Mouse (Mus musculus) thymus, postnatal 14 days (tissue): ENCODE measurements around the gene Slc27a2.
A peak's percentile ranks its signal among the peaks of the same experiment; 100 is the strongest.
"Not testable (repeated sequence)": the region's sequence is repeated elsewhere in the genome, so short reads cannot be mapped to it uniquely, and the experiment has no call there.

Source experiments
- DNase-seq: peaks from one replicate; pipeline ENCODE4 v3.0.0; 2021

The Slc27a2 gene

GRCm38 (mm10) chr2:126552357-126553290 lies at the start of gene Slc27a2:
Gene Slc27a2 (plus strand): TSS chr2:126552407.
- DNase-seq, result peak; percentile 70

- DNase-seq, result no peak
Measured at GRCm38 (mm10) chr2:126505156-126505555, 47.1 kb upstream of the Slc27a2 start.

- no peak for DNase-seq
Measured at GRCm38 (mm10) chr2:126507477-126507876, 44.7 kb upstream of the Slc27a2 start.

- DNase-seq, result no peak
Measured at GRCm38 (mm10) chr2:126508228-126508627, 44.0 kb upstream of the Slc27a2 start.

GRCm38 (mm10) chr2:126515069-126515826 lies 37.0 kb upstream of the Slc27a2 start:
- DNase-seq, result no peak

- DNase-seq, result no peak
Measured at GRCm38 (mm10) chr2:126519872-126520581, 32.2 kb upstream of the Slc27a2 start.

- no peak for DNase-seq
Measured at GRCm38 (mm10) chr2:126520828-126521227, 31.4 kb upstream of the Slc27a2 start.

- no peak for DNase-seq
Measured at GRCm38 (mm10) chr2:126521471-126521870, 30.7 kb upstream of the Slc27a2 start.

GRCm38 (mm10) chr2:126522056-126522455 lies 30.2 kb upstream of the Slc27a2 start:
- DNase-seq, result no peak

GRCm38 (mm10) chr2:126523101-126523745 lies 29.0 kb upstream of the Slc27a2 start:
- not testable (repeated sequence) for DNase-seq

- DNase-seq, result no peak
Measured at GRCm38 (mm10) chr2:126524271-126524670, 27.9 kb upstream of the Slc27a2 start.

GRCm38 (mm10) chr2:126527461-126527860 lies 24.7 kb upstream of the Slc27a2 start:
- no peak for DNase-seq

- no peak for DNase-seq
Measured at GRCm38 (mm10) chr2:126530581-126530980, 21.6 kb upstream of the Slc27a2 start.

GRCm38 (mm10) chr2:126537654-126538053 lies 14.6 kb upstream of the Slc27a2 start:
- DNase-seq, result no peak

GRCm38 (mm10) chr2:126540390-126540925 lies 11.7 kb upstream of the Slc27a2 start:
- DNase-seq, result no peak

GRCm38 (mm10) chr2:126542211-126542610 lies 10.0 kb upstream of the Slc27a2 start:
- DNase-seq, result no peak

- no peak for DNase-seq
Measured at GRCm38 (mm10) chr2:126545297-126545696, 6.9 kb upstream of the Slc27a2 start.

GRCm38 (mm10) chr2:126546392-126546791 lies 5.8 kb upstream of the Slc27a2 start:
- no peak for DNase-seq

- DNase-seq, result no peak
Measured at GRCm38 (mm10) chr2:126549681-126550080, 2.5 kb upstream of the Slc27a2 start.

- DNase-seq, result no peak
Measured at GRCm38 (mm10) chr2:126551244-126551890, 840 bp upstream of the Slc27a2 start.

GRCm38 (mm10) chr2:126551896-126552295 lies 311 bp upstream of the Slc27a2 start:
- no peak for DNase-seq

GRCm38 (mm10) chr2:126553291-126553639 lies 1.1 kb downstream of the Slc27a2 start:
- DNase-seq, result no peak
